Mouse (Mus musculus): ENCODE measurements at regions not wholly inside any gene's neighbourhood (a gene's known extent, or its start where the extent isn't known, plus 50 kb on each side); places are given as distances from the start of the nearest gene placed in this dataset.

- Histone ChIP-seq H3K36me3 (ENCODE audit: insufficient read depth, low read length) (no peaks in the 10 kb centered on the region), H3K4me1 (ENCODE audit: insufficient read depth, low read length) (no peaks in the 10 kb centered on the region), H3K4me2 (ENCODE audit: low read depth, low read length, poor library complexity, severe bottlenecking) (no peak overlapping the region), H3K4me3 (ENCODE audit: low read depth, low read length) (no peak overlapping the region), H3K9ac (replicated peaks; ENCODE audit: low read length, poor library complexity, severe bottlenecking) (no peak overlapping the region), H3K27me3 (ENCODE audit: insufficient read depth, low read length) (no peaks in the 10 kb centered on the region), H3K27ac (ENCODE audit: low read depth, low read length) (no peak overlapping the region), H3K9me3 (ENCODE audit: low read length) (no peaks in the 10 kb centered on the region)
- ATAC-seq (ENCODE audit: low FRiP score) (no peak), DNase-seq (ENCODE audit: low spot score) (no peak)
- no peak for TF ChIP-seq CTCF (IDR thresholded peaks at IDR 0.05)
- 92% methylated on average over 1 of the region's 1 CpGs for WGBS
These were observed 176.3 kb downstream of the Ptger3 start for GRCm38 (mm10) chr3:157743000-157743399.

GRCm38 (mm10) chr3:157739628-157740294, 173.1 kb downstream of the Ptger3 start:
- no peaks in the 10 kb centered on the region for H3K27me3 ChIP-seq (ENCODE audit: insufficient read depth, low read length)
- H3K27ac ChIP-seq (ENCODE audit: low read depth, low read length) = no peak overlapping the region
- ATAC-seq (ENCODE audit: low FRiP score) (no peak), DNase-seq (ENCODE audit: low spot score) (no peak)
- no peak for TF ChIP-seq CTCF (IDR thresholded peaks at IDR 0.05)
- no peaks in the 10 kb centered on the region for H3K36me3 ChIP-seq (ENCODE audit: insufficient read depth, low read length)
- no peaks in the 10 kb centered on the region for H3K9me3 ChIP-seq (ENCODE audit: low read length)
- no peak overlapping the region for H3K4me3 ChIP-seq (ENCODE audit: low read depth, low read length)
- H3K4me2 ChIP-seq (ENCODE audit: low read depth, low read length, poor library complexity, severe bottlenecking) = no peak overlapping the region
- H3K9ac ChIP-seq (replicated peaks; ENCODE audit: low read length, poor library complexity, severe bottlenecking) = no peak overlapping the region
- no peaks in the 10 kb centered on the region for H3K4me1 ChIP-seq (ENCODE audit: insufficient read depth, low read length)
- WGBS = 96% methylated on average over 1 of the region's 1 CpGs

DNA sequence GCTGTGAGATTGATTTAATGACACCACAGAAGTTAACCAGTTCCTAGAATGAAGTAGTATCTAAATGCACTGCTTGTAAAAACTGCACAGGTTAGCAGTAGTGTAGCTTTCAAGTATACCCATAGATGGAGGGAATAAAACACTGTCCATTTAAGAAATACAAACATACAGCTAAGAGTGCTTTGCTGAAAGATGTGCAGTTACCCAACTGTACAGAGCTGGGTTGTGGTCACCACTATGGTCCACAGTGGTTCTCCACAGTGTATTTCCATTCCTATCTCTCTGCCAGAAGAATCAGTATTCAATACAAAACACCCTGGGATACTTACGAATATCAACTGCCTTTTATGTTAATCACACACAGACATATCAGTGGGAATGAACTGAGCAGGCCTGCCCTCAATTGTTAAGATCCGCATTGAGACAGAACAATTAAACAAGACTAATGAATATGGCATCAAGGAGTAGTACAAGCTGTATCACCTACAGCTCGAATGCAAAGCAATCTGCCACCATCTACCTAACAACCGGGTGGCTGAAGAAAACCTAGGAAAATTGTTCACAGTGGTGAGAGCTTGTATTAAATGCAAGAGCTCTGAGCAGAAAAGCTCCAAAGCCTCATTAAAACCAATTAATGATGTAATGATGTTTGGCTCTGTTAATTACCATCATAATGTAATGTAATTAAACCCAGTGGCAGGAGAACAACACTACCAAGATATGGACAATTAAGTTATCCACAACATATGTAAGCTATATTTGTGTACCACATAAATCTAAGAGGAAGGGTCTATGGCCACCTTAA, 165.6 kb downstream of the Ptger3 start:
- Histone ChIP-seq H3K27ac (ENCODE audit: low read depth, low read length) (no peak overlapping the region), H3K27me3 (ENCODE audit: insufficient read depth, low read length) (no peaks in the 10 kb centered on the region), H3K4me2 (ENCODE audit: low read depth, low read length, poor library complexity, severe bottlenecking) (no peak overlapping the region), H3K4me3 (ENCODE audit: low read depth, low read length) (no peak overlapping the region), H3K36me3 (ENCODE audit: insufficient read depth, low read length) (no peaks in the 10 kb centered on the region), H3K9ac (replicated peaks; ENCODE audit: low read length, poor library complexity, severe bottlenecking) (no peak overlapping the region), H3K9me3 (ENCODE audit: low read length) (no peaks in the 10 kb centered on the region), H3K4me1 (ENCODE audit: insufficient read depth, low read length) (no peaks in the 10 kb centered on the region)
- no peak for ATAC-seq (ENCODE audit: low FRiP score)
- DNase-seq (ENCODE audit: low spot score) = peak; percentile 15
- WGBS = 71% methylated on average over 4 of the region's 4 CpGs
- TF ChIP-seq CTCF (IDR thresholded peaks at IDR 0.05) = no peak

GRCm38 (mm10) chr3:157729711-157730367, 163.1 kb downstream of the Ptger3 start:
- H3K9me3 ChIP-seq (ENCODE audit: low read length) = no peaks in the 10 kb centered on the region
- no peaks in the 10 kb centered on the region for H3K36me3 ChIP-seq (ENCODE audit: insufficient read depth, low read length)
- H3K4me1 ChIP-seq (ENCODE audit: insufficient read depth, low read length) = no peaks in the 10 kb centered on the region
- TF ChIP-seq CTCF (IDR thresholded peaks at IDR 0.05) = no peak
- H3K4me3 ChIP-seq (ENCODE audit: low read depth, low read length) = no peak overlapping the region
- H3K27ac ChIP-seq (ENCODE audit: low read depth, low read length) = no peak overlapping the region
- ATAC-seq (ENCODE audit: low FRiP score) (no peak), DNase-seq (ENCODE audit: low spot score) (no peak)
- H3K27me3 ChIP-seq (ENCODE audit: insufficient read depth, low read length) = no peaks in the 10 kb centered on the region
- 10% methylated on average over 1 of the region's 1 CpGs for WGBS
- H3K9ac ChIP-seq (replicated peaks; ENCODE audit: low read length, poor library complexity, severe bottlenecking) = no peak overlapping the region
- no peak overlapping the region for H3K4me2 ChIP-seq (ENCODE audit: low read depth, low read length, poor library complexity, severe bottlenecking)

DNA sequence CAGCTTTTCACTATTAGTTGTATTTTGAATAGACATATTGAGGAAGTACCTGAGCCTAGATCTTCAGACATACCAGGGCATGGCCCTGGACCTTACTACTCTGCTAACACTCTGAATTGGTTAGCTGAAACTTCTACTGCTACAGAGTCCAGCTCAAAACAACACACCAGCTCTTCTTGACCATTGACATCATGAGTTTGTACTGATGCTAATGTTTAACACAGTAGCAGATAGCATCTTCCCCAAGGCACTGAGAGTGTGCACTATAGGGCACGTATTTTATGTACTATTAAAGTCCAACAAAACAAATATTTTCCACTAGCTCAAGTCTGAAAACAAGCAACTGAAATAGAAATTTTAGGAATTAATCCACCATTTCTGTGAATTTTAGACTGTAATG, 157.8 kb downstream of the Ptger3 start:
- Histone ChIP-seq H3K4me3 (ENCODE audit: low read depth, low read length) (no peak overlapping the region), H3K36me3 (ENCODE audit: insufficient read depth, low read length) (no peaks in the 10 kb centered on the region), H3K9me3 (ENCODE audit: low read length) (no peaks in the 10 kb centered on the region), H3K9ac (replicated peaks; ENCODE audit: low read length, poor library complexity, severe bottlenecking) (no peak overlapping the region), H3K27me3 (ENCODE audit: insufficient read depth, low read length) (no peaks in the 10 kb centered on the region), H3K4me2 (ENCODE audit: low read depth, low read length, poor library complexity, severe bottlenecking) (no peak overlapping the region), H3K4me1 (ENCODE audit: insufficient read depth, low read length) (no peaks in the 10 kb centered on the region), H3K27ac (ENCODE audit: low read depth, low read length) (no peak overlapping the region)
- ATAC-seq (ENCODE audit: low FRiP score) = no peak
- WGBS = 67% methylated on average over 1 of the region's 1 CpGs
- no peak for TF ChIP-seq CTCF (IDR thresholded peaks at IDR 0.05)
- DNase-seq (ENCODE audit: low spot score) = no peak

- Histone ChIP-seq H3K4me2 (ENCODE audit: low read depth, low read length, poor library complexity, severe bottlenecking) (no peak overlapping the region), H3K9me3 (ENCODE audit: low read length) (no peaks in the 10 kb centered on the region), H3K4me1 (ENCODE audit: insufficient read depth, low read length) (no peaks in the 10 kb centered on the region), H3K27ac (ENCODE audit: low read depth, low read length) (no peak overlapping the region), H3K4me3 (ENCODE audit: low read depth, low read length) (no peak overlapping the region), H3K9ac (replicated peaks; ENCODE audit: low read length, poor library complexity, severe bottlenecking) (no peak overlapping the region), H3K27me3 (ENCODE audit: insufficient read depth, low read length) (no peaks in the 10 kb centered on the region), H3K36me3 (ENCODE audit: insufficient read depth, low read length) (no peaks in the 10 kb centered on the region)
- no peak for TF ChIP-seq CTCF (IDR thresholded peaks at IDR 0.05)
- ATAC-seq (ENCODE audit: low FRiP score) = no peak
- DNase-seq (ENCODE audit: low spot score) = no peak
- 76% methylated on average over 5 of the region's 5 CpGs for WGBS
These were observed 156.5 kb downstream of the Ptger3 start for GRCm38 (mm10) chr3:157723184-157723583.

All from midbrain, postnatal 0 days (tissue).